Mouse (Mus musculus) heart, adult 11 months (tissue): ENCODE data around the gene Rom1.
"Not testable (repeated sequence)": the region's sequence is repeated elsewhere in the genome, so short reads cannot be mapped to it uniquely, and the experiment has no call there.

Experiments
- DNase-seq: peaks from one replicate; pipeline ENCODE4 v3.0.0; 2022

Rom1 gene

GRCm38 (mm10) chr19:8929224-8930088, at the start of gene Rom1, which contains the start of gene Eml3:
Rom1 (minus strand) TSS chr19:8929356.
Eml3 (plus strand) TSS chr19:8929552.
- peak; percentile 99 for DNase-seq

GRCm38 (mm10) chr19:8976535-8976934, 47.4 kb upstream of the Rom1 start:
- DNase-seq: peak; percentile 95

- no peak for DNase-seq
These were observed 46.3 kb upstream of the Rom1 start for GRCm38 (mm10) chr19:8975491-8975890.

GRCm38 (mm10) chr19:8974638-8975037, 45.5 kb upstream of the Rom1 start:
- DNase-seq: no peak

GRCm38 (mm10) chr19:8972491-8972890, 43.3 kb upstream of the Rom1 start:
- DNase-seq: not testable (repeated sequence)

GRCm38 (mm10) chr19:8967893-8968292, 38.7 kb upstream of the Rom1 start:
- no peak for DNase-seq

- no peak for DNase-seq
These were observed 38.2 kb upstream of the Rom1 start for GRCm38 (mm10) chr19:8967373-8967743.

GRCm38 (mm10) chr19:8966590-8967372, 37.6 kb upstream of the Rom1 start, which contains the start of gene Eef1g:
Eef1g (plus strand) TSS chr19:8967041.
- DNase-seq: peak; percentile 100

- DNase-seq: no peak
These were observed 37.0 kb upstream of the Rom1 start for GRCm38 (mm10) chr19:8966198-8966589.

GRCm38 (mm10) chr19:8965771-8966170, 36.6 kb upstream of the Rom1 start:
- peak; percentile 97 for DNase-seq

- no peak for DNase-seq
These were observed 35.9 kb upstream of the Rom1 start for GRCm38 (mm10) chr19:8965075-8965474.

- no peak for DNase-seq
These were observed 33.1 kb upstream of the Rom1 start for GRCm38 (mm10) chr19:8962256-8962655.

GRCm38 (mm10) chr19:8954171-8954570, 25.0 kb upstream of the Rom1 start:
- DNase-seq: no peak

GRCm38 (mm10) chr19:8953135-8954039, 24.2 kb upstream of the Rom1 start, which contains the start of gene Tut1:
Tut1 (plus strand) TSS chr19:8953847.
- DNase-seq: peak; percentile 99

GRCm38 (mm10) chr19:8952241-8952640, 23.1 kb upstream of the Rom1 start:
- no peak for DNase-seq

- DNase-seq: no peak
These were observed 21.0 kb upstream of the Rom1 start for GRCm38 (mm10) chr19:8950190-8950589.

GRCm38 (mm10) chr19:8946929-8947328, 17.8 kb upstream of the Rom1 start:
- DNase-seq: no peak

- no peak for DNase-seq
These were observed 16.1 kb upstream of the Rom1 start for GRCm38 (mm10) chr19:8945251-8945650.

GRCm38 (mm10) chr19:8944750-8945149, 15.6 kb upstream of the Rom1 start:
- peak; percentile 98 for DNase-seq

- DNase-seq: no peak
These were observed 14.9 kb upstream of the Rom1 start for GRCm38 (mm10) chr19:8944062-8944461.

GRCm38 (mm10) chr19:8943047-8943446, 13.9 kb upstream of the Rom1 start:
- DNase-seq: no peak

- DNase-seq: no peak
These were observed 13.3 kb upstream of the Rom1 start for GRCm38 (mm10) chr19:8942276-8942964.
